Mouse (Mus musculus) hindbrain, embryonic 15.5 days (tissue): ENCODE measurements around the gene Map4k5. TPM values are rescaled to one million over a fixed set of nuclear protein-coding genes. Genes with fewer than 3 reads are reported as not detected.

Source experiments
- ATAC-seq: fragments of 200-750 bp; cut with Nextera tagmentation; 2 replicates; pipeline ENCODE4 v1.8.0; 2017; ENCODE audit warnings: low read depth, moderate number of reproducible peaks, moderate TSS enrichment; ENCODE audit not compliant: low FRiP score
- H3K27ac ChIP-seq: fragments of 300-500 bp; sonication (generic); replicated peaks from 2 replicates; pipeline ENCODE4 v1.5.1; 2015; ENCODE audit warnings: mild to moderate bottlenecking, inconsistent platforms
- H3K27me3 ChIP-seq: fragments of 300-500 bp; sonication (generic); 2 replicates; pipeline ENCODE4 v1.6.1; 2015; ENCODE audit warnings: control low read depth, inconsistent platforms
- H3K36me3 ChIP-seq: fragments of 300-500 bp; sonication (generic); 2 replicates; pipeline ENCODE4 v1.6.1; 2015; ENCODE audit warnings: control low read depth, inconsistent platforms
- H3K4me1 ChIP-seq: fragments of 300-500 bp; sonication (generic); replicated peaks from 2 replicates; pipeline ENCODE4 v1.6.1; 2015; ENCODE audit warnings: control low read depth, inconsistent platforms
- H3K4me2 ChIP-seq: fragments of 300-500 bp; sonication (generic); 2 replicates; pipeline ENCODE4 v1.6.1; 2015; ENCODE audit warnings: moderate library complexity, mild to moderate bottlenecking, inconsistent platforms
- H3K4me3 ChIP-seq: fragments of 300-500 bp; sonication (generic); 2 replicates; pipeline ENCODE4 v1.5.1; 2015; ENCODE audit warnings: mild to moderate bottlenecking, inconsistent platforms
- H3K9ac ChIP-seq: fragments of 300-500 bp; sonication (generic); 2 replicates; pipeline ENCODE4 v1.6.1; 2015; ENCODE audit warnings: inconsistent platforms
- H3K9me3 ChIP-seq: fragments of 300-500 bp; sonication (generic); 2 replicates; pipeline ENCODE4 v1.6.1; 2016; ENCODE audit warnings: control low read depth, inconsistent platforms
- WGBS: fragments of 180-500 bp; shearing (Covaris S2); methylation state at CpG from one replicate; pipeline ENCODE4 v1.1.7; 2015; 5-methylcytosine and 5-hydroxymethylcytosine counted together
- polyA plus RNA-seq: library from polyadenylated mRNA; unstranded; fragments of >200 nt; fragmentation: Nextera tagmentation; extraction: Ambion mirVana; gene quantifications from 2 replicates; pipeline ENCODE4 v1.2.1, GENCODE M21; 2015

Map4k5 gene
- polyA plus RNA-seq, 1 experiment from 2014 or later = 26.6 TPM

- Histone ChIP-seq H3K27ac (no peak overlapping the region), H3K4me2 (no peak overlapping the region), H3K4me1 (peaks cover 2% of the 10 kb centered on the region), H3K27me3 (0 out of 2 replicates have a peak, but pooled peaks cover 3% of the 10 kb centered on the region), H3K36me3 (no peaks in the 10 kb centered on the region), H3K9ac (no peak overlapping the region), H3K4me3 (no peak overlapping the region), H3K9me3 (no peaks in the 10 kb centered on the region)
- WGBS = 80% methylated on average over 3 of the region's 3 CpGs
- no peak for ATAC-seq
Observed at GRCm38 (mm10) chr12:69796311-69796710, 96.7 kb downstream of the Map4k5 start.

DNA sequence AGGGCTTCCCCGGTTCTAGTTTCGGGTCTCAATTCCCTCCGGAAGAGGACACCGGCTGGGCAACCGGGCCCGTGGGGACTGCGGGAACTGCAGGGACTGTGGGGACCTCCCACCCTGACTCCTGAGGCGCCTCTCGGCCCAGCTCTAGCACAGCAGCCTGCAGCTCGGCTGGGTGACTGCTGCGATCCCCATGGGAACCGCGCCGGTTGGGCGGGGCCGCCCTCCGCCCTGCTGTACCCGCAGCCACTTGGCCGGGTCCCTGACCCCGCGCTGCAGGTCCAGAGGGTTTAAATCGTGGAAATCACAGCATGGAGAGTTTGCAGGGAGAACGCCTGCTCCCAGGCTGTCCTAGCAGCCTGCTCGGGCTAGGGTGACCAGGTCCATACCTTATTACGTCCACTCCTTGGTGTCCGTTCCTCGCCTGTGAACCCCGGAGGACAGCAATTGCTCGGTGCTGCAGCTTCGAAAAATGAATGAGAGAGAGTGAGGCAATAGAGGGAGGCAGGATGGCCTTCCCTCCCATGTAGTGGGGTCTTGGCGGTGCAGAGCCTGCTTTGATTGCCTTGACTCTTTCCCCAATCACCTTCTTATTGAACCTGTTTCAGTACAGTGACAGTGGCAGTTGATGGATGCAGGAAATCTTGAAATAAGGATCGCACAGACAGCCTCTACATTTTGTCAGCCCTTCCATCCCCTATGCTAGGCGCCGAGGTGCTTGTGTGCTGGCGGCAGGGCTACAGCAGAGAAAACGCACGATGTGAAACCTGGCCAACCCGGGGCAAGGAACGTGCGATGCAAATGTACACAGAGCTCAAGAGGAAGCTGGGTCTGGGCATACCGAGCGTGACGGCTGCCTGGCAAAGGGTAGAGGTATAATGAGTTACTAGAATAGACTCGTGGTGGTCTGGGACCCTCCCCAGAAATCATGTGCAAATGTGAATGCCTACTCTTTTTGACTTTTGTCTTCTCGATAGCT lies 102.2 kb downstream of the Map4k5 start, which contains the start of gene Cdkl1:
Gene Cdkl1 (minus strand): TSS at position 738 of the 976 bp plus-strand sequence.
- Histone ChIP-seq H3K4me3 (peak within 1 kb of the TSS; percentile 55), H3K36me3 (no peaks in the 10 kb centered on the region), H3K27ac (peak within 1 kb of the TSS; percentile 61), H3K9ac (peak within 1 kb of the TSS; percentile 65), H3K27me3 (0 out of 2 replicates have a peak, but pooled peaks cover 3% of the 10 kb centered on the region), H3K4me2 (peak within 1 kb of the TSS; percentile 97), H3K4me1 (peaks cover 18% of the 10 kb centered on the region), H3K9me3 (no peaks in the 10 kb centered on the region)
- under 1% methylated on average over 45 of the region's 45 CpGs for WGBS
- peak; percentile 83 for ATAC-seq

DNA sequence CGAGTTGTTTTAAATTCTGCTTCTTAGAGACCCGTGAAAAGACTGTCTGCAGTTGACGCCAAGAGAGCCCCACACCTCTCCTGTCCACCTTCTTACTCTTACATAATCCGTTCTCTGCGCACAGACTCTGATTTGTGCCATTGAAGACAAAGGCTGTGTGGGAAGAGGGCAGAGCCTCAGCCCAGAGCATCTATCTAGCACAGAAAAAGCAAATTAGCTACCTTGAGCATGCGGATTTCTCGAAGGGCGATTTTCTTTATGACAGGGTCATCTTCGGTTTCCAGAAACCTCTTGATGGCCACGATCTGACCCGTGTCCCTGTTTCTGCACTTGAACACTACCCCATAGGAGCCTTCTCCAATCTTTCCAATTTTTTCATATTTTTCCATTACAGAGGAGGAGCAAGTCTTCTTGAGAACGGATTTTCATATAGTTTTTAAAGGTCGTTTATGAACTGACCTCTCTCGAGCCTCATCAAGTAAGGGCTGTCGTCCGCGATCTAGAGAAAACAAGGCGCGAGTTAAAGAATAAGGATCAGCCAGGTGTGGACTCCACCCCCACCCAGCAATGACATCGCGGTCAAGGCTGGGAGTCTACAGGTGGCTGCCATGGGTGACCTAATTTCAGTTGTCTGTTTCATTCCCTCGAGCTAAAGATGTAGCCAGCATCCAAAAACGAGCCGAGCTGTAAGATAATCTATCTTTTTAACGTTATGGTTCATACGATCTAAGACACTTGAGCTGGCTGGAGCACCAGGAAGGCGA lies 103.1 kb downstream of the Map4k5 start:
- WGBS = 33% methylated on average over 27 of the region's 27 CpGs
- ATAC-seq = peak; percentile 19

DNA sequence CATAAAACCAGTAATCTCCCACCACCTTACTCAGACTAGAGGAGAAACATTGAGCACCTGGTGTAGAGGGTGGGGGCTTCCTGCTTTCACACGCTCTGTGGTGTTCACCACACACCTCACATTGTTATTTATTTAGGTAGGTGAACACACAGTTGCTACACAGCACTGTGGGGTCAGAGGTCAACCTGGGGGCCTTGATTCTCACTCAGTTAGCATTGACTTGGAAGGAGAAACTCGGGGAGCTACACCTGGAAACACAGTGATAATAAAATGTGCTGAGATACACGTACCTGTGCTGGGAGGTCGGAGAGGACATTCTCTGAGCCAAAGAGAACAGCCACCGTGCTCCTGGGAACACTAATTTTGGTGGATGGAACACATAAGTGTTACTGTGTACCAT lies 104.6 kb downstream of the Map4k5 start:
- Histone ChIP-seq H3K27ac (no peak overlapping the region), H3K36me3 (no peaks in the 10 kb centered on the region), H3K9me3 (no peaks in the 10 kb centered on the region), H3K4me3 (no peak overlapping the region), H3K27me3 (0 out of 2 replicates have a peak, but pooled peaks cover 3% of the 10 kb centered on the region), H3K9ac (no peak overlapping the region), H3K4me2 (peak overlapping the region; percentile 2; the same call in 1 of the 2 replicates), H3K4me1 (peaks cover 18% of the 10 kb centered on the region)
- ATAC-seq = no peak
- 92% methylated on average over 5 of the region's 5 CpGs for WGBS

More for the DNA sequence above, 103.1 kb downstream of the Map4k5 start:
- H3K36me3 ChIP-seq = no peaks in the 10 kb centered on the region
- H3K27ac ChIP-seq = peak overlapping the region; percentile 61
- 0 out of 2 replicates have a peak, but pooled peaks cover 3% of the 10 kb centered on the region for H3K27me3 ChIP-seq
- peaks cover 18% of the 10 kb centered on the region for H3K4me1 ChIP-seq
- peak overlapping the region; percentile 65 for H3K9ac ChIP-seq
- H3K4me2 ChIP-seq = peak overlapping the region; percentile 97
- H3K4me3 ChIP-seq = peak overlapping the region; percentile 55
- H3K9me3 ChIP-seq = no peaks in the 10 kb centered on the region

GRCm38 (mm10) chr12:69785471-69785870 lies 107.5 kb downstream of the Map4k5 start:
- WGBS = 91% methylated on average over 9 of the region's 9 CpGs
- no peak overlapping the region for H3K4me2 ChIP-seq
- H3K36me3 ChIP-seq = no peaks in the 10 kb centered on the region
- H3K27ac ChIP-seq = no peak overlapping the region
- peaks cover 7% of the 10 kb centered on the region for H3K4me1 ChIP-seq
- H3K4me3 ChIP-seq = no peak overlapping the region
- no peaks in the 10 kb centered on the region for H3K9me3 ChIP-seq
- ATAC-seq = no peak
- no peak overlapping the region for H3K9ac ChIP-seq
- H3K27me3 ChIP-seq = no peaks in the 10 kb centered on the region

DNA sequence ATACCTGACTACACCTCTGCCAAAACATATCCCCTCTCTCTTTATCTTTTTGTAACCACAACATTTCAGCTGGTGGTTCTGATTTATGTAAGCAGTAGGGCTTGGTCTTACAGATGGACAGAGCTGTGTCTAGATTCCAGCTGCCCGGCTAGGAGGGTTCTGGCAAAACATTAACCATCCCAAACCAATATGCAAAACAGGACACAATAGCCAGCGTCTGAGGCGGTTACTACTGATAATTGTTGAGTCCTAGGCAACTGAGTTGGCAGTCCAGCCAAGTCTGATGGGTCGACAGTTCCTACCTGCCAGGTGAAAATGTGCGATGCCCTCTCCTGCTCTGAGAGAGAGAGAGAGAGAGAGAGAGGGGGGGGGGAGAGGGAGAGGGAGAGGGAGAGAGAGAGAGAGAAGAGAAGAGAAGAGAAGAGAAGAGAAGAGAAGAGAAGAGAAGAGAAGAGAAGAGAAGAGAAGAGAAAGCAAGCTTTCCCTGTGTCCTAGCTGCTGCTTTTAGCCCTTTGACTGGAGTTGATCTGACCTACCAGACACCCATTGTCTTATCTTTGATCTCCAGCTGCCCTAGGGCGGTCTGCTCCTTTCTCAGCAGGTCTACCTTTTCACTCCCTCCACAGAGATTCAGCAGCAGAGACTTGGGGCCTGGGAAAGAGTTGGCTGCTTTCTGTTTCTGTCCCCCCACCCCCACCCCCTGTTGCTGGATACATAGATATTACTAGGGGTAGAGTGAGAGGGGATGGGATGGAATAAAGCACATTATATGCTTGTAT lies 109.6 kb downstream of the Map4k5 start:
- WGBS = 45% methylated on average over 6 of the region's 6 CpGs
- no peak overlapping the region for H3K4me3 ChIP-seq
- H3K4me2 ChIP-seq = no peak overlapping the region
- no peaks in the 10 kb centered on the region for H3K27me3 ChIP-seq
- no peak overlapping the region for H3K9ac ChIP-seq
- no peaks in the 10 kb centered on the region for H3K4me1 ChIP-seq
- H3K9me3 ChIP-seq = no peaks in the 10 kb centered on the region
- no peak for ATAC-seq
- H3K36me3 ChIP-seq = no peaks in the 10 kb centered on the region
- no peak overlapping the region for H3K27ac ChIP-seq

- no peak for ATAC-seq
- Histone ChIP-seq H3K27me3 (no peaks in the 10 kb centered on the region), H3K4me2 (no peak overlapping the region), H3K27ac (no peak overlapping the region), H3K4me3 (no peak overlapping the region), H3K9ac (no peak overlapping the region), H3K4me1 (no peaks in the 10 kb centered on the region), H3K36me3 (no peaks in the 10 kb centered on the region), H3K9me3 (no peaks in the 10 kb centered on the region)
- WGBS = 80% methylated on average over 10 of the region's 10 CpGs
Observed at GRCm38 (mm10) chr12:69781935-69782650, 110.9 kb downstream of the Map4k5 start.

GRCm38 (mm10) chr12:69781480-69781879 lies 111.5 kb downstream of the Map4k5 start:
- WGBS = 54% methylated on average over 8 of the region's 8 CpGs
- no peaks in the 10 kb centered on the region for H3K4me1 ChIP-seq
- no peaks in the 10 kb centered on the region for H3K27me3 ChIP-seq
- ATAC-seq = no peak
- no peaks in the 10 kb centered on the region for H3K36me3 ChIP-seq
- H3K9ac ChIP-seq = no peak overlapping the region
- no peak overlapping the region for H3K4me2 ChIP-seq
- H3K27ac ChIP-seq = no peak overlapping the region
- H3K4me3 ChIP-seq = no peak overlapping the region
- no peaks in the 10 kb centered on the region for H3K9me3 ChIP-seq

DNA sequence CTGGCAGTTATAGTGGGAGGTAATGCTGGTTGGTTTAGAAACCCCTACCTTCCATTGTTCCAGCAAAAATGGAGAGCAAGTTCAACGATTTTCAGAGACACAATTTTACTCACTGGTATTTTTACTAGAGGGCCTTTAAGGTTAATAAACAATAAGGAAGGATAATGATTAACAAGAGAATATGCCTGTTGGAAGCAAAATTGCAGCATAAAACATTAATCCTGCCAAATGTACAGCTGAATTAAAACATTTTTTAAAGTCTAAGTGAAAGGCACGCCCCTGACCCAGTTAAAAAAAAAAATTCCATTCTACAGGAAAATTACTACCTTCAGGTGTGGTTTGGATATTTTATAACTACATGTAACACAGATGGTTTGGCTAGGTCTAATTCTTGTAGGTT lies 115.0 kb downstream of the Map4k5 start:
- no peak for ATAC-seq
- WGBS = 81% methylated on average over 2 of the region's 2 CpGs

GRCm38 (mm10) chr12:69777341-69777730 lies 115.7 kb downstream of the Map4k5 start:
- Histone ChIP-seq H3K4me3 (no peak overlapping the region), H3K27me3 (no peaks in the 10 kb centered on the region), H3K9ac (no peak overlapping the region), H3K9me3 (no peaks in the 10 kb centered on the region), H3K4me1 (no peaks in the 10 kb centered on the region), H3K4me2 (no peak overlapping the region), H3K36me3 (no peaks in the 10 kb centered on the region), H3K27ac (no peak overlapping the region)
- 91% methylated on average over 6 of the region's 6 CpGs for WGBS
- ATAC-seq = no peak

More for the DNA sequence above, 115.0 kb downstream of the Map4k5 start:
- no peaks in the 10 kb centered on the region for H3K9me3 ChIP-seq
- no peaks in the 10 kb centered on the region for H3K4me1 ChIP-seq
- H3K27me3 ChIP-seq = no peaks in the 10 kb centered on the region
- H3K4me2 ChIP-seq = no peak overlapping the region
- H3K27ac ChIP-seq = no peak overlapping the region
- no peaks in the 10 kb centered on the region for H3K36me3 ChIP-seq
- no peak overlapping the region for H3K4me3 ChIP-seq
- H3K9ac ChIP-seq = no peak overlapping the region
